Mouse (Mus musculus) gastrocnemius, postnatal 14 days (tissue): Measurements from ENCODE around the gene Catsperg1. TPM values are rescaled to one million over a fixed set of nuclear protein-coding genes. Genes with fewer than 3 reads are reported as not detected.
"Not testable (repeated sequence)": the region's sequence is repeated elsewhere in the genome, so short reads cannot be mapped to it uniquely, and the experiment has no call there.

Experiments used
- DNase-seq: peaks from one replicate; pipeline ENCODE4 v3.0.0; 2021; ENCODE audit warnings: mixed read lengths
- intact Hi-C: fragments of 180-260 bp; cut with DNase I; formaldehyde crosslinking; loops from one replicate; pipeline ENCODE4 v1.15.1; 2025; ENCODE audit warnings: low total_unique reads
- total RNA-seq, 2 experiments: library from RNA; stranded (reverse); gene quantifications; 2 replicates each; pipeline ENCODE4 v1.2.3; 2021

Gene Catsperg1
- total RNA-seq, 2 experiments from 2014 or later: 0.25 TPM; not detected in 1

GRCm38 (mm10) chr7:29151486-29151885 is 62.3 kb downstream of the Catsperg1 start:
- DNase-seq: no peak
- intact Hi-C loops: no loop called here

GRCm38 (mm10) chr7:29148771-29149170 is 65.1 kb downstream of the Catsperg1 start:
- intact Hi-C loops: no loop called here
- DNase-seq: no peak

DNA sequence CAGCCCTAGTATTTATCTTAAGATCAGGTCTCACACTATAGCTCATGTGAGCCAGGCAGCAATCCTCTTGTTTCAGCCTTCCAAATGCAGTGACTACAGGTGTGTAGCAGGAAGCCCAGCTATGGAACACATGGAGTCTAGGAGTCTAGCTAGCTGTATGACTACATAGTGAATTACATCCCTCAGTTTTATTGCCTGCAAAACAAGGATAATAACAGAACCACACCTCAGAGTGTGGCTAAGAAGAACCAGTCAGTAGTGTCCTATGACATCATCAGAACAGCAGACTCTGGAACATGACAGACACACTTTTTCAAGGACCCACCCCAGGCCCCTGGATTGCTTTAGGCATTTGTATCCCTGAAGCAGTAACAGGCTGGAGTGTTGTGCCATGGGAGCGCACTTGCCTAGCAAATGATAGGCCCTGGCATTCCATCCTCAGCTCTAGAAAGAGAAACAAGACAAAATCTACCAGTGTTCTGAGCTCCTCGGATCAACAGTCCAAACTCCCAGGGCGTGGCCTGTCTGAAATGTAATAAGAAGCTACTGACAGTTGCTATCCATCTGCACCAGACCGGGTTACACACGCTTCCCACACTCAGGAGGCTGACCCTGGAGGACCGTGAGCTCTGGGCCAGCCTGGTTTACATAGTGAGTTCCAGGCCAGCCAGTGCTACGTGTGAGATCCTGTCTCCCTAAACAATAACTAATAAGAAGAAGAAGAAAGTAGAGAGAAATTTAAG is 67.0 kb downstream of the Catsperg1 start:
- intact Hi-C loops: no loop called here
- no peak for DNase-seq

- no peak for DNase-seq
- intact Hi-C loops: no loop called here
Observed at GRCm38 (mm10) chr7:29144006-29144405, 69.8 kb downstream of the Catsperg1 start.

- intact Hi-C loops: no loop called here
- DNase-seq: no peak
Observed at GRCm38 (mm10) chr7:29141416-29141815, 72.4 kb downstream of the Catsperg1 start.

GRCm38 (mm10) chr7:29139237-29139636 is 74.6 kb downstream of the Catsperg1 start:
- intact Hi-C loops, DNase-seq: not testable (repeated sequence)

DNA sequence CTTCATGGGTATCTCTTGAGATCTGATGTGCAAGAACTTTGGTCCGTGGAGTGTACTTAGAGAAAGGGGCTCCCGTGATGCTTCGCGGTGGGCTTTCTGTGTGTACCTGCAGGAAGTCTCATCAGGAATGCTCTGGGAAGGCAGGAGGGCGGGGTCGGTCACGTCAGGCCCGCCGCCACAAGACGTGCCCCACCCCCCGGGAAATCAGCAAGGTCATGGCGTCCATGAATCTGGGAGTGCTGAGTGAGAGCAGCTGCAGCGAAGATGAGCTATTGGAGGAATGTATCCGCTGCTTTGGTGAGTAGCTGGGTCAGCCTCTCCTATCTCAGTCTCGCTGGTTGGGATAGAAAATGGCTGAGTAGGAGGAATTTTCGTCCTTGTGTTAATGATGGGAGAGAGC is 76.4 kb downstream of the Catsperg1 start:
- DNase-seq: no peak
- intact Hi-C loops: no loop called here

GRCm38 (mm10) chr7:29134693-29135386 is 79.0 kb downstream of the Catsperg1 start, which contains the start of gene Rasgrp4:
Gene Rasgrp4, plus strand, starts transcription at chr7:29134851.
- intact Hi-C loops: loop anchor here (5.0 kb wide), 2 partner anchors 97 to 162 kb away; partner anchors contain the start of gene Kcnk6
- peak; percentile 19 for DNase-seq

GRCm38 (mm10) chr7:29134230-29134629 is 79.6 kb downstream of the Catsperg1 start:
- intact Hi-C loops: loop anchor here (5.0 kb wide), 2 partner anchors 98 to 163 kb away; partner anchors contain the start of gene Kcnk6
- no peak for DNase-seq

Other genes starting within 250 kb of the Catsperg1 start
- 100 to 1,000 TPM; 142 to 147 TPM for gene Eif3k, start 232.2 kb downstream of the Catsperg1 start, total RNA-seq
- gene Map4k1, start 232.0 kb downstream of the Catsperg1 start, total RNA-seq: 1 to 10 TPM in 1 of 2 experiments, under 1 TPM in 1; 0.71 to 1.2 TPM
- gene Ryr1, start 88.9 kb downstream of the Catsperg1 start, total RNA-seq: 100 to 1,000 TPM; 746 to 901 TPM
- gene Rasgrp4, start 79.2 kb downstream of the Catsperg1 start, total RNA-seq: under 1 TPM; 0.73 to 0.82 TPM
- gene Fam98c, start 57.8 kb downstream of the Catsperg1 start, total RNA-seq: 10 to 100 TPM; 12.3 to 13.0 TPM
- under 1 TPM; 0.35 to 0.38 TPM for gene Ggn, start 43.8 kb downstream of the Catsperg1 start, total RNA-seq
- gene Spred3, start 43.6 kb downstream of the Catsperg1 start, total RNA-seq: 1 to 10 TPM in 1 of 2 experiments, under 1 TPM in 1; 0.78 to 1.8 TPM
- gene Psmd8, start 33.3 kb downstream of the Catsperg1 start, total RNA-seq: 100 to 1,000 TPM; 171 to 188 TPM
- gene Kcnk6, start 18.5 kb upstream of the Catsperg1 start, total RNA-seq: 1 to 10 TPM; 2.2 to 2.6 TPM
- gene Yif1b, start 24.3 kb upstream of the Catsperg1 start, total RNA-seq: 10 to 100 TPM; 49.4 to 56.8 TPM
- gene 2200002D01Rik, start 34.4 kb upstream of the Catsperg1 start, total RNA-seq: 1 to 10 TPM in 1 of 2 experiments, under 1 TPM in 1; 0.59 to 1.2 TPM
- gene Spint2, start 67.9 kb upstream of the Catsperg1 start, total RNA-seq: 1 to 10 TPM; 5.5 to 6.4 TPM
- 10 to 100 TPM in 1 of 2 experiments, 1 to 10 TPM in 1; 9.4 to 11.6 TPM for gene Ppp1r14a, start 75.3 kb upstream of the Catsperg1 start, total RNA-seq
- 1 to 10 TPM; 2.7 to 4.5 TPM for gene Dpf1, start 89.9 kb upstream of the Catsperg1 start, total RNA-seq